Mouse (Mus musculus): Measurements from ENCODE around the gene Agtrap. TPM values are rescaled to one million over a fixed set of nuclear protein-coding genes. Genes with fewer than 3 reads are reported as not detected.

The Agtrap gene
- polyA plus RNA-seq, 1 experiment: 45.2 TPM

GRCm38 (mm10) chr4:148038600-148039253 lies 49.1 kb downstream of the Agtrap start, which contains the start of the genes Clcn6 and Mthfr:
Clcn6 (minus strand) TSS chr4:148038821.
Mthfr (plus strand) TSS chr4:148039077.
- no peaks in the 10 kb centered on the region; the same call in none of the 2 replicates for H3K36me3 ChIP-seq (ENCODE audit: control insufficient read depth, insufficient read depth, low read length)
- peak; percentile 85 for TF ChIP-seq POLR2A (IDR thresholded peaks at IDR 0.05; ENCODE audit: control insufficient read depth, low read depth, low read length)
- no peak for TF ChIP-seq CTCF (IDR thresholded peaks at IDR 0.05; ENCODE audit: control insufficient read depth, insufficient read depth, insufficient replicate concordance, low read depth, low read length)
- H3K4me3 ChIP-seq (ENCODE audit: control insufficient read depth, low read depth, low read length): peak within 1 kb of the TSS; percentile 93
- H3K27ac ChIP-seq (ENCODE audit: control insufficient read depth, insufficient read depth, low read depth, low read length): peak within 1 kb of the TSS; percentile 91
- no peaks in the 10 kb centered on the region for H3K27me3 ChIP-seq (ENCODE audit: control insufficient read depth, insufficient read depth, low read length)
- H3K4me1 ChIP-seq (ENCODE audit: control insufficient read depth, insufficient read depth, low read length): peaks cover 9% of the 10 kb centered on the region

DNA sequence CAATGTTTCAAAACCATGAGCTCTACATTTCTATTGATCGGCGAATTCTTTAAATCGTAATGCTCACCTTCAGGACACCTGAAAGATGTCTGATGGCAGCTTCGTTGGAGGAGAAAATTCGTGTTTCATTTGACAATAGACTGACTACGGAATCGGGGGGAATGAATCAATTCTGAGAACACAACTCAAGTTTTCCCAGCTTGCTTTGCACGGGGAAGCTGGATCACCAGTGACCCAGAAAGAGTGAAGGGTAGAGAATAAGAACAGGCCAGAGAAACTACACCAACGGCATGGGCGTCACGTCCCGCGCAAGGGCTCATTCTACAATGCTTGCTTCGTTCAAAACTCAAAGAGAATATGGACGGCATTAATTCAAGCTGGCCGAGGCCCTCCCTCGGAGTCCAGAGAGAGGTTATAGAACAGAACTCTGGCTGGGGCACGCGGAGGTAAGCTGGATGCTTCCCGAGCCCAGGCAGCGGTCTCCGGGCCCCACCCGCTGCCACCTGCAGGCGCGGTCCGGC lies 49.7 kb downstream of the Agtrap start:
- Histone ChIP-seq H3K27me3 (ENCODE audit: control insufficient read depth, insufficient read depth, low read length) (no peaks in the 10 kb centered on the region), H3K4me3 (ENCODE audit: control insufficient read depth, low read depth, low read length) (peak overlapping the region; percentile 93), H3K36me3 (ENCODE audit: control insufficient read depth, insufficient read depth, low read length) (no peaks in the 10 kb centered on the region; the same call in none of the 2 replicates), H3K27ac (ENCODE audit: control insufficient read depth, insufficient read depth, low read depth, low read length) (peak overlapping the region; percentile 91), H3K4me1 (ENCODE audit: control insufficient read depth, insufficient read depth, low read length) (peaks cover 9% of the 10 kb centered on the region)
- no peak for TF ChIP-seq CTCF (IDR thresholded peaks at IDR 0.05; ENCODE audit: control insufficient read depth, insufficient read depth, insufficient replicate concordance, low read depth, low read length)
- no peak; the same call in 1 of the 2 replicates for TF ChIP-seq POLR2A (IDR thresholded peaks at IDR 0.05; ENCODE audit: control insufficient read depth, low read depth, low read length)

DNA sequence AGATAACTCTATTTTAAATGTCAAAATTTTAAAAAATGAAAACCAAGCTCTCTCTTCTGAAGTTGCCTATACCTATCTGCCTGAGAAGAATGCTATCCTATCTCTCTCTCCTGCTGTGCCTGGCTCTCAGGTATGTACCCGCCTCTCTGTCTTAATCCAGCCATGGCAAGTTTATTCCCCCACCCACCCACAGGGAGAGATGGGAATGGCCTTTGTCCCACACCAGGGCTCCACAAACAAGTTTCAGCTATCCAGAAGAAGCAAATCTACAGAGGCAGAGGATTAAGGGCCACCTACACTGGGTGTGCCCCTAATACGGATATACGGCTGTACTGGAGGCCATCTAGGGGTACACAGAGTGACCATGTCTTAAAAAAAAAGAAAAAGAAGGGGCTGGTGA lies 52.4 kb downstream of the Agtrap start:
- Histone ChIP-seq H3K27me3 (ENCODE audit: control insufficient read depth, insufficient read depth, low read length) (no peaks in the 10 kb centered on the region), H3K36me3 (ENCODE audit: control insufficient read depth, insufficient read depth, low read length) (no peaks in the 10 kb centered on the region), H3K27ac (ENCODE audit: control insufficient read depth, insufficient read depth, low read depth, low read length) (no peak overlapping the region), H3K4me3 (ENCODE audit: control insufficient read depth, low read depth, low read length) (no peak overlapping the region), H3K4me1 (ENCODE audit: control insufficient read depth, insufficient read depth, low read length) (peaks cover 9% of the 10 kb centered on the region)
- TF ChIP-seq POLR2A (IDR thresholded peaks at IDR 0.05; ENCODE audit: control insufficient read depth, low read depth, low read length): no peak
- no peak for TF ChIP-seq CTCF (IDR thresholded peaks at IDR 0.05; ENCODE audit: control insufficient read depth, insufficient read depth, insufficient replicate concordance, low read depth, low read length)

- Histone ChIP-seq H3K4me3 (ENCODE audit: control insufficient read depth, low read depth, low read length) (no peak overlapping the region), H3K27me3 (ENCODE audit: control insufficient read depth, insufficient read depth, low read length) (no peaks in the 10 kb centered on the region), H3K36me3 (ENCODE audit: control insufficient read depth, insufficient read depth, low read length) (no peaks in the 10 kb centered on the region; the same call in 1 of the 2 replicates), H3K4me1 (ENCODE audit: control insufficient read depth, insufficient read depth, low read length) (peaks cover 4% of the 10 kb centered on the region), H3K27ac (ENCODE audit: control insufficient read depth, insufficient read depth, low read depth, low read length) (no peak overlapping the region)
- no peak for TF ChIP-seq CTCF (IDR thresholded peaks at IDR 0.05; ENCODE audit: control insufficient read depth, insufficient read depth, insufficient replicate concordance, low read depth, low read length)
- TF ChIP-seq POLR2A (IDR thresholded peaks at IDR 0.05; ENCODE audit: control insufficient read depth, low read depth, low read length): no peak
These were observed 53.9 kb downstream of the Agtrap start for GRCm38 (mm10) chr4:148033858-148034410.

DNA sequence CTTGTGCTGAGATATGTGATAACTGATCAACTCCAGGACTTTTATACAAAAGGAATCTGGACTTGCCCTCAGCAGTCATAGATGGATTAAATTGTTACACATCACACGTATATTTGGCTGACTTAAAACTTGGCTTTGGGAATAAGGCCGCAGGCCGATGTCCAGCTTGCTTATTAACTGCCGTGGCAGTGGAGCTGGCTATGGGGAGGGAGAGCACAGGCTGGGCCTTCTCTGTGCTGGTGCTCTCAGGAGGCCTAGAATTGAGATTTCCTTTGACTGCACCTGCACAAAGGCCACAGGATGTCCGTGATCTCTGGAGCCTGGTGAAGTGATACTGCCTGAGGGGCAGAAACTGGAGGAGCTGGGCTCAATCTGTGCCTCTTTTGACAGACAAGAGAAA lies 57.3 kb downstream of the Agtrap start:
- H3K4me3 ChIP-seq (ENCODE audit: control insufficient read depth, low read depth, low read length): no peak overlapping the region
- no peak for TF ChIP-seq CTCF (IDR thresholded peaks at IDR 0.05; ENCODE audit: control insufficient read depth, insufficient read depth, insufficient replicate concordance, low read depth, low read length)
- no peak for TF ChIP-seq POLR2A (IDR thresholded peaks at IDR 0.05; ENCODE audit: control insufficient read depth, low read depth, low read length)
- H3K27ac ChIP-seq (ENCODE audit: control insufficient read depth, insufficient read depth, low read depth, low read length): no peak overlapping the region
- H3K36me3 ChIP-seq (ENCODE audit: control insufficient read depth, insufficient read depth, low read length): no peaks in the 10 kb centered on the region; the same call in 1 of the 2 replicates
- no peaks in the 10 kb centered on the region for H3K27me3 ChIP-seq (ENCODE audit: control insufficient read depth, insufficient read depth, low read length)
- H3K4me1 ChIP-seq (ENCODE audit: control insufficient read depth, insufficient read depth, low read length): no peaks in the 10 kb centered on the region

DNA sequence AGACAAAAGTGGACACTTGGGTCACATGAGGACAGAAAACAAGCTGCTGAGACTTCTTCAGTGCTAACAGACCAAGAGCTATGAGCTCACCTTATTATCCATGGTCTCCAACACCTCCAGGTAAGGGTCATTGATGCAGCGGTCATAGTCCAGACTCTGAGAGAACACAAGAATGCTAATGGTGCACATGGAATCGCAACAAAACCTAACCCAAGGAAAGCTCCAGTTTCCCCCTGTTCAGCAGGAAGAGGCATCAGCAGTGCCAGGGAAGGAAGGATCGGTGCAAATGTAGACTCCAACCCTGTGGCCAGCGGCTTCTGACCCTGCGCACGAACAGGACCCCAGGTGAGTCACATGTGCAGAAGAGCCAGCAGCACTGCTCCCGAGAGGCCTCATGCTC lies 58.5 kb downstream of the Agtrap start:
- Histone ChIP-seq H3K27ac (ENCODE audit: control insufficient read depth, insufficient read depth, low read depth, low read length) (no peak overlapping the region), H3K36me3 (ENCODE audit: control insufficient read depth, insufficient read depth, low read length) (no peaks in the 10 kb centered on the region; the same call in 1 of the 2 replicates), H3K4me1 (ENCODE audit: control insufficient read depth, insufficient read depth, low read length) (no peaks in the 10 kb centered on the region), H3K27me3 (ENCODE audit: control insufficient read depth, insufficient read depth, low read length) (no peaks in the 10 kb centered on the region), H3K4me3 (ENCODE audit: control insufficient read depth, low read depth, low read length) (no peak overlapping the region)
- no peak for TF ChIP-seq POLR2A (IDR thresholded peaks at IDR 0.05; ENCODE audit: control insufficient read depth, low read depth, low read length)

Other genes starting within 250 kb of the Agtrap start
- gene Zfp933, start 239.7 kb downstream of the Agtrap start, polyA plus RNA-seq (2012; rRNA removed): 1.6 and 2.3 TPM in 2 replicates
- gene Miip, start 219.2 kb downstream of the Agtrap start, polyA plus RNA-seq (2012; rRNA removed): 96.6 and 116 TPM in 2 replicates
- gene Fv1, start 219.1 kb downstream of the Agtrap start, polyA plus RNA-seq (2012; rRNA removed): 1.4 and 1.8 TPM in 2 replicates
- 142 and 153 TPM in 2 replicates for gene Mfn2, start 183.3 kb downstream of the Agtrap start, polyA plus RNA-seq (2012; rRNA removed)
- 7.2 and 8.8 TPM in 2 replicates for gene Plod1, start 151.3 kb downstream of the Agtrap start, polyA plus RNA-seq (2012; rRNA removed)
- 35.5 and 38.1 TPM in 2 replicates for gene 2510039O18Rik, start 147.1 kb downstream of the Agtrap start, polyA plus RNA-seq (2012; rRNA removed)
- not detected in 2 replicates for gene Nppb, start 102.2 kb downstream of the Agtrap start, polyA plus RNA-seq (2012; rRNA removed)
- not detected in 2 replicates for gene Nppa, start 87.3 kb downstream of the Agtrap start, polyA plus RNA-seq (2012; rRNA removed)
- gene Clcn6, start 49.2 kb downstream of the Agtrap start, polyA plus RNA-seq (2012; rRNA removed): 9.8 and 12.7 TPM in 2 replicates
- gene Mthfr, start 49.0 kb downstream of the Agtrap start, polyA plus RNA-seq (2012; rRNA removed): 31.8 and 34.7 TPM in 2 replicates
- gene Mad2l2, start 42.4 kb upstream of the Agtrap start, polyA plus RNA-seq (2012; rRNA removed): 332 and 347 TPM in 2 replicates
- 0.24 and 0.32 TPM in 2 replicates for gene Draxin, start 42.7 kb upstream of the Agtrap start, polyA plus RNA-seq (2012; rRNA removed)
- 41.3 and 41.9 TPM in 2 replicates for gene Fbxo6, start 64.1 kb upstream of the Agtrap start, polyA plus RNA-seq (2012; rRNA removed)
- 191 and 200 TPM in 2 replicates for gene Fbxo44, start 72.5 kb upstream of the Agtrap start, polyA plus RNA-seq (2012; rRNA removed)
- gene Fbxo2, start 72.6 kb upstream of the Agtrap start, polyA plus RNA-seq (2012; rRNA removed): 41.2 and 42.8 TPM in 2 replicates
- gene Disp3, start 199.9 kb upstream of the Agtrap start, polyA plus RNA-seq (2012; rRNA removed): 0.63 and 2.5 TPM in 2 replicates

Data from testis, adult 2 months (tissue).